Mouse (Mus musculus) stomach, postnatal 0 days (tissue): ENCODE measurements around the gene Tfcp2.

ENCODE experiments used
- CTCF ChIP-seq: IDR thresholded peaks from 2 replicates; pipeline ENCODE4 v1.5.1; 2016; ENCODE audit warnings: antibody characterized with exemption, low read depth, mild to moderate bottlenecking, moderate library complexity
- EP300 ChIP-seq: optimal IDR thresholded peaks from 2 replicates; pipeline ENCODE3; 2016; ENCODE audit warnings: antibody characterized with exemption

DNA sequence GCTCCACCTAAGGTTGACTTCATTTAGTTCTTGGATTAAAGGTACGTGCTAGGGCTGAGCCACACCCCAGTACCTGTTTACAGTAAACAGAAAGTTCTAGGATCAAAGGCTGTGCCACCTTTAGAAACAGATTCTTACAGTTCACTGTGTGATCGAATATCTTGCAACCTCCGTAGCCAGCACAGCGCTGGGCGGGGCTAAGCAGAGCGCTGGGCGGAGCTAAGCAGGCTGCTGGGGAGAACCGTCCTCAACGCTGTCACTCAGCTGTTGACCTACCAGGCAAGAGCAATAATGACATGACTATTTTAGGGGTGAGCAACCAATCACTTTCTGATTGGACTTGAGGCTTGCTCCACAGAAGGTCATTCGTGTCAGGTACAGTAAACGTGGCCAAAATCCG lies 90.9 kb downstream of the Tfcp2 start:
- TF ChIP-seq CTCF (no peak), EP300 (no peak)
